7 mouse cellular contexts compared by ENCODE assay signal in genomic region chr3:40847018-40847417, GRCm38 (mm10). TPM values are rescaled to one million over a fixed set of nuclear protein-coding genes. Genes with fewer than 3 reads are reported as not detected.
DNase-seq lines count a peak whose midpoint lies in the region; ATAC-seq and TF ChIP-seq lines count a peak whose summit lies in the region.
"Not testable (repeated sequence)": the region's sequence is repeated elsewhere in the genome, so short reads cannot be mapped to it uniquely, and the experiment has no call there.

No protein-coding gene starts in this region.

- peak overlapping the region; percentile 46; the same call in 1 of the 2 replicates for H3K9ac ChIP-seq in intestine, postnatal 0 days (ENCODE audit: low read depth, low read length)
- peak overlapping the region; percentile 68 for H3K9ac ChIP-seq in limb, embryonic 13.5 days
- H3K9ac ChIP-seq in midbrain, embryonic 14.5 days (replicated peaks; ENCODE audit: low read length), result peak overlapping the region; percentile 59; the same call in 1 of the 2 replicates

- H3K4me1 ChIP-seq in intestine, postnatal 0 days (replicated peaks; ENCODE audit: control insufficient read depth, insufficient read depth, low read length); limb, embryonic 13.5 days; midbrain, embryonic 14.5 days (ENCODE audit: control insufficient read depth, insufficient read depth, low read length): not testable (repeated sequence)

- not testable (repeated sequence) for H3K9me3 ChIP-seq in intestine, postnatal 0 days (ENCODE audit: control insufficient read depth); limb, embryonic 13.5 days; midbrain, embryonic 14.5 days (ENCODE audit: control insufficient read depth, low read length)

- H3K27ac ChIP-seq in intestine, postnatal 0 days (ENCODE audit: low read depth, low read length), result peak overlapping the region; percentile 75; the same call in 1 of the 2 replicates
- H3K27ac ChIP-seq in limb, embryonic 13.5 days, result not testable (repeated sequence)
- peak overlapping the region; percentile 86 for H3K27ac ChIP-seq in midbrain, embryonic 14.5 days (replicated peaks; ENCODE audit: low read depth, low read length)

- TF ChIP-seq CTCF in intestine, postnatal 0 days (IDR thresholded peaks at IDR 0.05; ENCODE audit: low read depth), result peak; percentile 52

- peak; percentile 54 for DNase-seq in adrenal gland, adult 2 months
- peak; percentile 63 for DNase-seq in embryo, embryonic 11 days
- DNase-seq in gastrocnemius, postnatal 4 days (ENCODE audit: low spot score in 2 of 2), result peak; percentile 17 to 28
- DNase-seq in midbrain, embryonic 14.5 days, result peak; percentile 68
- DNase-seq in spleen, adult 18-20 months, result peak; percentile 58 to 59

- not testable (repeated sequence) for ATAC-seq in intestine, postnatal 0 days; limb, embryonic 13.5 days (ENCODE audit: low FRiP score, low read depth); midbrain, embryonic 14.5 days (ENCODE audit: low FRiP score, low TSS enrichment)

- WGBS in intestine, postnatal 0 days, result 2% methylated on average over 12 of the region's 21 CpGs
- under 1% methylated on average over 15 of the region's 21 CpGs for WGBS in limb, embryonic 13.5 days
- WGBS in midbrain, embryonic 14.5 days, result under 1% methylated on average over 13 of the region's 21 CpGs

- not testable (repeated sequence) for H3K36me3 ChIP-seq in intestine, postnatal 0 days (ENCODE audit: control insufficient read depth, insufficient read depth); limb, embryonic 13.5 days; midbrain, embryonic 14.5 days (ENCODE audit: control insufficient read depth, insufficient read depth, low read length)

- H3K4me3 ChIP-seq in intestine, postnatal 0 days (ENCODE audit: low read depth, low read length), result peak overlapping the region; percentile 56
- H3K4me3 ChIP-seq in limb, embryonic 13.5 days, result peak overlapping the region; percentile 50
- peak overlapping the region; percentile 49 for H3K4me3 ChIP-seq in midbrain, embryonic 14.5 days (replicated peaks; ENCODE audit: low read depth, low read length)

- H3K4me2 ChIP-seq in intestine, postnatal 0 days (replicated peaks; ENCODE audit: low read depth), result peak overlapping the region; percentile 78
- peak overlapping the region; percentile 72 for H3K4me2 ChIP-seq in limb, embryonic 13.5 days (replicated peaks)
- H3K4me2 ChIP-seq in midbrain, embryonic 14.5 days (ENCODE audit: low read length), result peak overlapping the region; percentile 61

- not testable (repeated sequence) for H3K27me3 ChIP-seq in intestine, postnatal 0 days (replicated peaks; ENCODE audit: control insufficient read depth, insufficient read depth, low read length); limb, embryonic 13.5 days; midbrain, embryonic 14.5 days (ENCODE audit: control insufficient read depth, insufficient read depth, low read length)

RNA-seq across cellular contexts. Expression of gene Abhd18, which starts 0.2 kb away (rescaled TPM):
- total RNA-seq in adrenal gland, adult 2 months (2021), result 1 to 10 TPM; 4.0 to 6.4 TPM
- 0.42 and 1.2 TPM in 2 replicates for polyA plus RNA-seq in adrenal gland, adult 2 months (2012; rRNA removed)
- 10 to 100 TPM; 16.9 to 20.9 TPM for total RNA-seq in gastrocnemius, postnatal 4 days (2021)
- 10.3 and 11.9 TPM in 2 replicates for polyA plus RNA-seq in intestine, postnatal 0 days (2015; fragmentation: Nextera tagmentation; extraction: Ambion mirVana)
- 8.5 and 10.5 TPM in 2 replicates for polyA plus RNA-seq in limb, embryonic 13.5 days (2015; fragmentation: Nextera tagmentation; extraction: Ambion mirVana)
- 15.8 and 15.9 TPM in 2 replicates for polyA plus RNA-seq in midbrain, embryonic 14.5 days (2014; fragmentation: Nextera tagmentation; extraction: Ambion mirVana)

RNA-seq across cellular contexts. Expression of gene Mfsd8, which starts 0.3 kb away (rescaled TPM):
- 10 to 100 TPM; 16.9 to 25.5 TPM for total RNA-seq in adrenal gland, adult 2 months (2021)
- polyA plus RNA-seq in adrenal gland, adult 2 months (2012; rRNA removed), result 1.9 and 2.2 TPM in 2 replicates
- 10 to 100 TPM; 13.3 to 13.4 TPM for total RNA-seq in gastrocnemius, postnatal 4 days (2021)
- 7.8 and 9.1 TPM in 2 replicates for polyA plus RNA-seq in intestine, postnatal 0 days (2015; fragmentation: Nextera tagmentation; extraction: Ambion mirVana)
- polyA plus RNA-seq in limb, embryonic 13.5 days (2015; fragmentation: Nextera tagmentation; extraction: Ambion mirVana), result 6.9 and 7.7 TPM in 2 replicates
- 10.4 and 12.8 TPM in 2 replicates for polyA plus RNA-seq in midbrain, embryonic 14.5 days (2014; fragmentation: Nextera tagmentation; extraction: Ambion mirVana)

RNA-seq across cellular contexts. Expression of gene Plk4, which starts 47.2 kb away (rescaled TPM):
- 1 to 10 TPM; 3.3 to 4.7 TPM for total RNA-seq in adrenal gland, adult 2 months (2021)
- 0.98 and 1.2 TPM in 2 replicates for polyA plus RNA-seq in adrenal gland, adult 2 months (2012; rRNA removed)
- total RNA-seq in gastrocnemius, postnatal 4 days (2021), result 10 to 100 TPM; 16.1 to 18.3 TPM
- polyA plus RNA-seq in intestine, postnatal 0 days (2015; fragmentation: Nextera tagmentation; extraction: Ambion mirVana), result 9.1 and 10.9 TPM in 2 replicates
- polyA plus RNA-seq in limb, embryonic 13.5 days (2015; fragmentation: Nextera tagmentation; extraction: Ambion mirVana), result 53.0 and 55.2 TPM in 2 replicates
- polyA plus RNA-seq in midbrain, embryonic 14.5 days (2014; fragmentation: Nextera tagmentation; extraction: Ambion mirVana), result 10.5 and 16.3 TPM in 2 replicates

RNA-seq across cellular contexts. Expression of gene 1700034I23Rik, which starts 55.3 kb away (rescaled TPM):
- total RNA-seq in adrenal gland, adult 2 months (2021), result not detected
- polyA plus RNA-seq in adrenal gland, adult 2 months (2012; rRNA removed), result not detected in 2 replicates
- total RNA-seq in gastrocnemius, postnatal 4 days (2021), result under 1 TPM in 1 of 2 experiments, not detected in 1; 0.22 TPM
- 0.18 TPM in 2 replicates for polyA plus RNA-seq in intestine, postnatal 0 days (2015; fragmentation: Nextera tagmentation; extraction: Ambion mirVana)
- 0.28 and 0.37 TPM in 2 replicates for polyA plus RNA-seq in limb, embryonic 13.5 days (2015; fragmentation: Nextera tagmentation; extraction: Ambion mirVana)
- polyA plus RNA-seq in midbrain, embryonic 14.5 days (2014; fragmentation: Nextera tagmentation; extraction: Ambion mirVana), result 0.32 and 0.34 TPM in 2 replicates
